Mouse (Mus musculus): ENCODE data around the gene Slc7a6os.

Slc7a6os gene

DNA sequence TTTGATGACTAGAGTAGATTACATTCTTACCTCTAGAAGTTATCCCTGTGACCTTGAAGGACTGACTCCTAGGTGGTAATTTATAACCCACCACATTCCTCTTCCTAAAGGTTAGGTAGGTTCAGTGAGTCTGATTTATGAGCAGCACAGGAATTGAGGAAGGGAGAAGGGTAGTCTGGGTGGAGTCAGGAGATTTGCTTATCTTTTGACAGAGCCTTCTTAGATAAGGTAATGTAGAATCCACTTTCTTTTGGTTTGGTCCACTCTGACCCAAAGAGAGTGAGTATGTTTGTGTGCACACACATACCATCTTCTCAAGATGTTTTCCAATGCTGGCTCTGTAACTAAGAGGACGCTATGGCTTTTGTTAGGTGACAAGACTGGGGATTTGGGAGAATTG lies 33.1 kb downstream of the Slc7a6os start:
- DNase-seq (ENCODE audit: low spot score), result no peak

DNA sequence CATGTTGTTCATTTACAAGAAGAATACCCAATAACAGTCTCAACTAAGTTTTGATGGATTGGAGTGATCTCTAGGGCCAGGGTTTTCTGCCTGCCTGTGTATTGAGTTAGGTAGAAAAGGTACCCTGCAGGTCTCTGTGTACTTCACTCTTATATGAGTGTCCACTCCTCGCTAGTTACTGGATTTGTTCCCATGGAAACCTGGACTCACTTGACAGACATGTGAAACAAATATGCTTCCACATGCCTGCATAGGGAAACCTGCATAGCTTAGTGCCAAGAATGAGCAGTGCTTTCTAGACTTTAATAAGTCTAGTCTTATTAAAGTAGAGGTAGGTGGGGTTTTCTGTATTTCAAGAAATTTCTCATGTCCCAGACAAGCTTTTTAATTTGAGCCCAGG lies 33.8 kb downstream of the Slc7a6os start:
- no peak for DNase-seq (ENCODE audit: low spot score)

DNA sequence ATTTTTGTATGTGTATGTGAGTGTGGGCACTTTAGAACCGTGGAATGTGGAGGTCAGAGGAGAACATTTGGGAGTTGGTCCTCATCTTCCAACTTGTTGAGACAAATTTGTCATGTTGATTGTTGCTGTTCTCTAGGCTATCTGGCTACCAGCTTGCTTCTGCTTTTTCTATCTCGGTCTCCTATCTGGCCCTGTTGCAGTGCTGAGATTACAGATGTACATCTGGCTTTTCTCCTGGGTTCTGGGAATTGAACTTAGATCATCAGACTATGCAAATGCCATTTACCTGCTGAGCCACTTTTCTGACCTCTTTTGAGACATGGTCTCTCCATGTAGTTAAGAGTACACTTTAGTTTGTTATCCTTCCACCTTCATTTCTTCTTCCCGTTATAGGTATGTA lies 37.2 kb downstream of the Slc7a6os start:
- no peak for DNase-seq (ENCODE audit: low spot score)

DNA sequence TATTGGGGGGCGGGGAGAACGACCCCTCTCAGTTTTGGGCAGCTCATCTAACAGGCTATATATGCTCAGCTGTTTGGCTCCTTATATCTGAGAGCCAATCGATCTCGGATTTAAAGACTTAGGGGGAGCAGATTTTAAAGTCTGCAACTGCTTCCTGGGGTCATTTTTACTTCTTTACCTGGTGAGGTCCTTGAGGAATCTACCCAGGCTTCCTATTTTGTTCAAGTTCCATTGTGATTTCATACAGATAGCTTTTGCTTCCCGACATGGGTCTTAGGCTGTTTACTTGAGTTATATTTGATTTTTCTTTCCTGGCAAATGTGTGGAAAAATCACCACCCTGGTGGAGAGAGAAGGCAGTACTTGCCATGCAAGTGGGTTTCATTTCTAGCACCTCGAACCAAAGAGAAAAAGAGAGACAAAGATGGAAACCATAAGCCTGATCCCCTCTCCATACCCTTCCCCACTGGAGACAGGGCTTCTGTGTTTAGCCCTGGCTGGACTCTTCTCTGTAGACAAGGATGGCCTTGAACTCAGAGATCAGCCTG lies 40.7 kb downstream of the Slc7a6os start:
- DNase-seq (ENCODE audit: low spot score), result no peak

DNA sequence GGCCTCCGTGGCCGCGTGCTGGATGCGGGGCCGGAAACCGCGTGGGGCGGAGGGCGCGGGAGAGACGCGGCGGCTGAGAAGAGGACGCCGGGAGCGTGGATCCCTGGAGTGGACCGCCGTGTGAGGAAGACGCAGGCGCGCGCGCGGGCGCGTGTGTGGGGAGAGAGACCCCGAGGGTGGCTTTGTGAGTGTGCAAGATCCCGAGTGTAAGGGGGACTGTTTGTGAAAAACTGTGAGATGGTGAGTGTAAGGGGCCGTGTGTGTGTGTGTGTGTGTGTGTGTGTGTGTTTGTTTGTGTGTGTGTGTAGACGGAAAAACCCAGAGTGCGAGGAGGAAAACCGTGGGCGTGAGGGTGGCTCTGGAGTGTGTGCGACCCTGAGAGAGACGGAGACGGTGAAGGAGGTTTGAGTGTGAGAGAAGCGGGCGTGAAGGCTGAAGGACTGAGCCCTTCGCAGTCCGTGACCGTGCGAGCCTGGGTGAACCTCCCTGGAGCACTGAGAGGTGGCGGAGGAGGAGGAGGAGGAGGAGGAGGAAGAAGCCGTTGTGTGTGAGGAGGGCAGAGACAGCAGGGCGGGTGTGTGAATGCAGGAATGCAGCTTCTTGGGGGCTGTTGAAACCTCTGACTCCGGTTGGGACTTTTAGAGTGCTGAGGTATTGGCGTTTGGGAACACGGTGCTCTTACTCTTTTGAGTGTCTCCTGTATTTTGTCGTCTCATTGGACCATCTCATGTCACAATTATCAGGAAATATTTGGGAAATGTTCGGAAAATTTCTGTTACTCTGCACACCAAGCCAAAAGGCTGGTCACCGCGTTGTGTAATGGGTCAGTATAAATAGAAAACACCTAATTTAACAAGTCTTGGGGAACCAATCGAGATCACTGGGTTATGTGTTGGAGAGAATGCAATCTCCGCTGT lies 41.5 kb downstream of the Slc7a6os start:
- peak; percentile 28 for DNase-seq (ENCODE audit: low spot score)

DNA sequence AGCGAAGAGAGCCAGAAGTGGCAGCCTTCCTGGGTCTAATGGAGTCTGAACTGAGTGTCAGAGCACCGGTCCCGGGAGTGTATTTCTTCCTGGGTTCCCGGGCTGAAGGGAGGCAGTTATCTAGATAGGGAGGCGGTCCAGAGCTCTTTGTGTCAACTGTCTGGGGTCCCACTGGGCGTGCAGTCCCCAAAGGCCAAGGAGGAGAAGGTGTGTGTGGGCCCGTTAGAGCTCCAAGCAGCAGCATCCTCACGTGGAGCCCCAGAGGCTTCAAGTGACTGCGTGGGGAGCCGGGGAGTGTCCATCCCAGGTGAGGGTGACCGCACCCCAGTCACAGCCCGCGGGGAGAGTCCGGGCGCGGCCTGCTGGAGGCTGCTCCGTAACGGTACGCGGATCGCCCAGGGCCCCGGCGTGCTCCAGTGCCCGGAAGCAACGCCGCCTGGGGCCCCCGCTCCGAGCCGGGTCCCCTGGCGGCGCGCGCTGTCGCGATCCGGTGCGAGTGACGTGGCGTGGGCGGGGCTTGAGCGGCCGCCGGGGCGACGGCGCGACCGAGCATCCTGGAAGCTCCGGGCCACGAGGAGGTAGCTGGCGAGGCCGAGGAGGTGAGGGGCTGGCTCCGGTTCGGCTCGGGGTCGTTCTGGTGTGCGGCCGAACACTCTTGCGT lies 42.2 kb downstream of the Slc7a6os start, which contains the start of gene Slc7a6:
Slc7a6 (plus strand) TSS at position 502 of the 661 bp plus-strand sequence.
- peak; percentile 69 for DNase-seq (ENCODE audit: low spot score)

DNA sequence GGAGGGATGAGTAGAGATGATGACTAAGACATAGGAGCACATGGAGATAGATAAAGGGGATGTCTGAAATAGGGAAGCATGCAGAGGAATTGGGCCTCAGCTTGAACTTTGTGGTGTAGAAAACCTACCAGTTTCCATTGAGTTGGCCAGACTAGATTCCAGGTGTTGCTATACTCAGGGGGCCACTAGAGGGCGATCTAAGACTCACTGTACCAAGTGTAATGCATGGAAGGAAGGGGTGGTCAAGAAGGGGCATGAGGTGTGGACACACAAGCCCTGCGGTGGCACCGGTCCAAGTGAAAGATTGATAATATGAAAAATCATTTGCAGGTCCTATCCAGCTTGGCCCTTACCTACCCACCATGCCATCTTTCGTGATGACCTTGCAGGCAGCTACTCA lies 45.3 kb downstream of the Slc7a6os start:
- peak; percentile 62 for DNase-seq (ENCODE audit: low spot score)

DNA sequence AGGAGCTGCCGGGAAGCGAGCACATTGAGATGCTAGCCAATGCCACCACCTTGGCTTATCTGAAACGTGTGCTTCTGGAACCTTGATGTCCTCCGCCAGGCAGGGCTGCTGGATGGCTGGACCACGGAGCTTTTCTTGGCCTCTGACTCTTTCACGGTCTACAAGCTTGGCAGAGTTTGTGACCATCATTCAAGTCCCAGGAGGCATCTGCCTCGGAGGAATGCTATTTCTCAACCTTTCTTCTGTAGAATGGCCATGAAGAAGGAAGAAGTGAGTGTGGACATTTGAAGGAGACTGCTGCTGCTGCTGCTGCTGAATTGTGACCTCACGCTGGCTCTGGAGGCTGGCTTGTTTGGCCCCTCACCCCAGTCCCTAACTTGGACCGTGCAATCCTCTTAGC lies 47.5 kb downstream of the Slc7a6os start:
- DNase-seq (ENCODE audit: low spot score), result no peak

DNA sequence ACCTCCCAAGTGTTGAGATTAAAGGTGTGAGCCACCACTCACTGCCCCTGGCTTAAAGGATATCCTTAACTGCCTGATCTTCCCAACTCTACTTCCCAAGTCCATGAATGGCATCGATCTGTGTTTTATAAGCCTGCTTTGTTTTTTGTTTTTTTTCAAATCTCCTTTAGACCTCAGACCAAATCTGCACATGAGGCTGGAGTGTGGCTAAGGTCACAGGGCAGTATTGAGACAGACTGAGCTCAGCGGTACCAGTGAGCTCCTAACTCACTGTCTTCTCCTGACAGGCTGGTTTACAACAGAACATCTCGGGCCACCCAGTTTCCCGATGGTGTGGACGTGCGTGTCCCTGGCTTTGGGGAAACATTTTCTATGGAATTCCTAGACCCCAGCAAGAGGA lies 50.9 kb downstream of the Slc7a6os start:
- no peak for DNase-seq (ENCODE audit: low spot score)

DNA sequence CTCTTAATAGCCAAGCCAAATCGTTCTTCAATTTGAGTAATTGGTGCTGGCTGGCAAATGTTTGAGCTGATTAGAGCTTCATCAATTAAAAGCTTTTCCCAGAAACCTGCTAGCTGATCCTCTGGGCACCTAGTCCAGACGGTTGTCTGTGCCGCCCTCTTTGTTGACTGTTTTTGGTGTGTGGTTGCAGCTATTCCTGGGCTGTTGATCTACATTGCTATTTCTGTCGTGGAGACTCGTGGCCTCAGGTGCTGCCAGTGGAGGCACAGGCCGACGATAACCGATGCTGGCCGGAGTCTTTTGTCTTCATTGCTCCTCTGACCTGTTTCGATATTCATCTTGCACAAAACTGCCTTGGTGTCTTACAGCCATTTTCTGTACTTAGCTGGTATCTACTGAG lies 52.4 kb downstream of the Slc7a6os start:
- no peak for DNase-seq (ENCODE audit: low spot score)

DNA sequence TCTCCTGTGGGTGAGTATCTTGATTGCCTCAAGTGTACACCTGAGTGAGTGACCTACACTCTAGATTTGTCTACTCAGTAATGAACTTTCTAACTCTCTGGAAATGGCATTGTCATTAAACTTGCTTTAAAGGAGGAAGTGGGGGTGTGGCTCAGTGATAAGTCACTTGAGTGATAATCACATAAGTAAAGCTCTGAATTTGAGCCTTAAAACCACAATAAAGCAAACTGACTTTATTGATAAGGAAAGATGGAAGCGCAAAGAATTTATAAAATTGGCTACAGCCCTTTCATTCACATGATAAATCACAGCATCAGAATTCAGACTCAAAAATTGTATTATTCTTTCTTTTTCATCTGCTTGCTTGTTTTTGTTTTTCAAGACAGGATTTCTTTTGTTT lies 53.3 kb downstream of the Slc7a6os start:
- DNase-seq (ENCODE audit: low spot score), result no peak

DNA sequence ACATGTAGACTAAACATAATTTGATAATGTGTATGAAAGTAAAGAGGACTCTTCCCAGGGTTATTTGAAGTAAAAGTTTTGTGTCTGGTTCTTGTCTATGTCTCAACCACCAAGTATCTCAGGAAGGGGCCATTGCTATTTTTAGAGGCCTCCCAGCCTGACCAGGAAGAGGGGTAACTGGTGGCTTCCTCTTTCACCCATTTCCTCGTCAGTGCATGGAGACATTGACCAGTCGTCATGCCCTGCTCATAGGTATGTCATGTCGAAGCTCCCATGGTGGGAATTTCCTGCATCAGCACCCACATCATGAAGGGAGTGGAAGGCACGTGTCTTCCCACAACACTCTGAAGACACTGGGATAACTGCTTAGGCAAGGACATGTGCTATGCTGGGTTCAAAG lies 57.9 kb downstream of the Slc7a6os start:
- DNase-seq (ENCODE audit: low spot score), result no peak

DNA sequence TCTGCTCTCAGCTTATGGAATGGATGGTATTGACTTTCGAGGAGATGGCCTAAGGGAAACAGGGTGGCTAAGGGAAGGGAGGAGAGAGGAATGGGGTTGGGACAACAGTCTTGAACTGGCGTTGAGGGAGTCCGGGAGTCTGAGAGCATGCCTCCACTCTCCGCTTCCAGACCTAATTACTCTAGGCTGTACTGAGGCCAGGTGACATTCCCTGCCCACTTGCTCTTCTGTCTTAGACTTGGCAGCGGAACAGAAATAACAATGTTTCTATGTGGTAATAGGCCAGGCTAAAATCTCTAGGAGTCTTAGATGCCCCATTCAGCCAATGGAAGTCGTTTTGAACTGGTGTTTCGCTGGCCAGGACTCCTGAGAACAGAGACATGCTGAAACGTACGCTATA lies 59.7 kb downstream of the Slc7a6os start:
- DNase-seq (ENCODE audit: low spot score), result no peak
